Mouse (Mus musculus) 3134 (cell line): ENCODE data around the gene Ifit3.
"Not testable (repeated sequence)": the region's sequence is repeated elsewhere in the genome, so short reads cannot be mapped to it uniquely, and the experiment has no call there.

Source experiments
- DNase-seq: peaks from one replicate; pipeline ENCODE4 v3.0.0-alpha.2; 2011; ENCODE audit warnings: low spot score; ENCODE audit not compliant: insufficient read length; ENCODE audit errors: extremely low read depth

The Ifit3 gene

GRCm38 (mm10) chr19:34583126-34583766 lies at the start of gene Ifit3:
Ifit3 (plus strand) TSS chr19:34583531.
- not testable (repeated sequence) for DNase-seq

- DNase-seq, result no peak
Measured at GRCm38 (mm10) chr19:34539422-34539821, 43.9 kb upstream of the Ifit3 start.

GRCm38 (mm10) chr19:34546211-34546610 lies 37.1 kb upstream of the Ifit3 start:
- DNase-seq, result no peak

GRCm38 (mm10) chr19:34547976-34548375 lies 35.4 kb upstream of the Ifit3 start:
- peak; percentile 45 for DNase-seq

- DNase-seq, result no peak
Measured at GRCm38 (mm10) chr19:34550205-34550533, 33.2 kb upstream of the Ifit3 start.

GRCm38 (mm10) chr19:34550534-34551223 lies 32.7 kb upstream of the Ifit3 start, which contains the start of gene Ifit2:
Ifit2 (plus strand) TSS chr19:34550694.
- DNase-seq, result peak; percentile 62

- peak; percentile 43 for DNase-seq
Measured at GRCm38 (mm10) chr19:34551981-34552380, 31.4 kb upstream of the Ifit3 start.

GRCm38 (mm10) chr19:34553021-34553420 lies 30.3 kb upstream of the Ifit3 start:
- DNase-seq, result peak; percentile 52

GRCm38 (mm10) chr19:34553522-34553921 lies 29.8 kb upstream of the Ifit3 start:
- no peak for DNase-seq

GRCm38 (mm10) chr19:34554061-34554460 lies 29.3 kb upstream of the Ifit3 start:
- no peak for DNase-seq

- DNase-seq, result no peak
Measured at GRCm38 (mm10) chr19:34556621-34557020, 26.7 kb upstream of the Ifit3 start.

GRCm38 (mm10) chr19:34562556-34562955 lies 20.8 kb upstream of the Ifit3 start:
- DNase-seq, result no peak

- DNase-seq, result no peak
Measured at GRCm38 (mm10) chr19:34566178-34566784, 17.1 kb upstream of the Ifit3 start.

GRCm38 (mm10) chr19:34568988-34569895 lies 14.1 kb upstream of the Ifit3 start:
- peak; percentile 14 for DNase-seq

- DNase-seq, result no peak
Measured at GRCm38 (mm10) chr19:34569896-34570476, 13.3 kb upstream of the Ifit3 start.

GRCm38 (mm10) chr19:34571080-34571479 lies 12.3 kb upstream of the Ifit3 start:
- no peak for DNase-seq

- DNase-seq, result no peak
Measured at GRCm38 (mm10) chr19:34573650-34574049, 9.7 kb upstream of the Ifit3 start.

- DNase-seq, result no peak
Measured at GRCm38 (mm10) chr19:34577121-34577520, 6.2 kb upstream of the Ifit3 start.

GRCm38 (mm10) chr19:34582696-34583095 lies 635 bp upstream of the Ifit3 start:
- not testable (repeated sequence) for DNase-seq

GRCm38 (mm10) chr19:34585740-34586458 lies 2.6 kb downstream of the Ifit3 start:
- not testable (repeated sequence) for DNase-seq
